Comparison of ENCODE assay signal across 9 mouse cellular contexts in the genomic region with DNA sequence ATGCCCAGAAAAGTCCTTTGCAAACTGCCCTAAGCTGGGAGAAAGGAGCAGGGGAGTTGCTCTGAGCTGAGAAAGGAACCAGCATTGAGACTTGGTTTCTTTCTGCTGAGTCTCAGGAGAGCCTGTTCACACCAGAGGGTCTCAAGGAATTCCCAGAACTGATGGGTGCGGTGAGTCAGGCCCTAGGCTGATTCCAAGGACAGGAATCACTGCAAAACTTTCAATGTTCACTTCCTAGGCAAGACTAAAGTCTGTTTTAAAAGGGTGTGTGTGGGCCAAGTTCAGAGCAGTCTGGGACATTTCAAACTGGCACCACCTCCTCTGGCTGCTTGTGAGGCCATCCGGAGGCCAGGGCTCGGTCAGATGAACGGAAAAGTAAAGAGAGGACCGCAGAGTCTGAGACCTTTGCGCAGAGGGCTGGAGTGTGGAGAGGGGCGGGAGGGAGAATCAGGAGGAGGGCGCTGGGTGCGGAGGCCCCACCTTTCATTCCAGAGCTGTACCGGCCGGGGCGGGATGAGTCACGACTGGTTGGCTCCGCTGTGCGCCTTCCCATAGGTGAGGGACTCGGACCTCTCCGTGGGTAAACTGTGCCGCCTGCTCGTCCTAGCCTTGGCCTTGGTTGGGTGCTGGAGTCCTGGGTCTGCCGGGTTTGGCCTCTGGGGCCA. TPM values are rescaled to one million over a fixed set of nuclear protein-coding genes. Genes with fewer than 3 reads are reported as not detected.
A peak's percentile ranks its signal among the peaks of the same experiment; 100 is the strongest.
DNase-seq lines count a peak whose midpoint lies in the region; ATAC-seq and TF ChIP-seq lines count a peak whose summit lies in the region.
"Had no signal": no experiment of that assay in that cellular context is flagged by ENCODE, and none has a peak within 500 bp of the region (broad histone marks: within the 10 kb centered on the region; RNA-seq: fewer than 3 reads in every experiment).

No protein-coding gene starts in this region.

- no peaks in the 10 kb centered on the region; the same call in 1 of the 2 replicates for H3K4me1 ChIP-seq in hindbrain, postnatal 0 days (ENCODE audit: insufficient read depth, low read length)
- peaks cover 17% of the 10 kb centered on the region; the same call in 1 of the 2 replicates for H3K4me1 ChIP-seq in liver, embryonic 12.5 days
- peaks cover 9% of the 10 kb centered on the region; the same call in 1 of the 2 replicates for H3K4me1 ChIP-seq in stomach, embryonic 15.5 days

- no peak overlapping the region for H3K9ac ChIP-seq in hindbrain, postnatal 0 days (replicated peaks; ENCODE audit: low read length)
- no peak overlapping the region for H3K9ac ChIP-seq in liver, embryonic 12.5 days
- H3K9ac ChIP-seq in stomach, embryonic 15.5 days = peak overlapping the region; percentile 29; the same call in 1 of the 2 replicates

- H3K4me3 ChIP-seq in hindbrain, postnatal 0 days (ENCODE audit: low read length) = peak overlapping the region; percentile 16; the same call in 1 of the 2 replicates
- H3K4me3 ChIP-seq in liver, embryonic 12.5 days = peak overlapping the region; percentile 34
- H3K4me3 ChIP-seq in stomach, embryonic 15.5 days (replicated peaks) = peak overlapping the region; percentile 41
- H3K4me3 ChIP-seq: megakaryocyte, embryonic 14.5 days had no signal

- no peak for ATAC-seq in hindbrain, postnatal 0 days
- ATAC-seq in liver, embryonic 12.5 days = peak; percentile 84
- peak; percentile 96 for ATAC-seq in stomach, embryonic 15.5 days (ENCODE audit: insufficient read depth, low FRiP score, low read depth)

- 3% methylated on average over 20 of the region's 20 CpGs for whole genome bisulfite sequencing in hindbrain, postnatal 0 days
- WGBS in liver, embryonic 12.5 days (ENCODE audit: insufficient replicate concordance) = 1% methylated on average over 20 of the region's 20 CpGs
- under 1% methylated on average over 20 of the region's 20 CpGs for WGBS in stomach, embryonic 15.5 days

- H3K9me3 ChIP-seq in hindbrain, postnatal 0 days (ENCODE audit: low read length) = no peaks in the 10 kb centered on the region
- no peaks in the 10 kb centered on the region for H3K9me3 ChIP-seq in liver, embryonic 12.5 days (replicated peaks)
- no peaks in the 10 kb centered on the region for H3K9me3 ChIP-seq in stomach, embryonic 15.5 days
- H3K9me3 ChIP-seq: megakaryocyte, embryonic 14.5 days had no signal

- H3K36me3 ChIP-seq in hindbrain, postnatal 0 days (ENCODE audit: insufficient read depth, low read length) = no peaks in the 10 kb centered on the region
- no peaks in the 10 kb centered on the region for H3K36me3 ChIP-seq in liver, embryonic 12.5 days
- H3K36me3 ChIP-seq in stomach, embryonic 15.5 days = no peaks in the 10 kb centered on the region

- TF ChIP-seq CTCF in hindbrain, postnatal 0 days (IDR thresholded peaks at IDR 0.05; ENCODE audit: low read depth) = no peak

- H3K27me3 ChIP-seq in hindbrain, postnatal 0 days (ENCODE audit: insufficient read depth, low read length) = peaks cover 47% of the 10 kb centered on the region
- H3K27me3 ChIP-seq in liver, embryonic 12.5 days (replicated peaks) = peaks cover 73% of the 10 kb centered on the region
- H3K27me3 ChIP-seq in stomach, embryonic 15.5 days (replicated peaks) = peaks cover 23% of the 10 kb centered on the region

- H3K27ac ChIP-seq in hindbrain, postnatal 0 days = no peak overlapping the region
- H3K27ac ChIP-seq in liver, embryonic 12.5 days = no peak overlapping the region
- peak overlapping the region; percentile 89 for H3K27ac ChIP-seq in stomach, embryonic 15.5 days

- peak; percentile 38 to 53 for DNase-seq in heart, adult 18-20 months
- no peak for DNase-seq in heart, adult 8-10 months (ENCODE audit: low spot score)
- DNase-seq in embryo, embryonic 11 days = peak; percentile 40
- DNase-seq in hindbrain, postnatal 0 days (ENCODE audit: low spot score) = no peak
- DNase-seq in cerebellum, adult 8-10 months = no peak
- no peak for DNase-seq in cerebellum, postnatal 10 days

- 0 out of 2 replicates have a peak overlapping the region, but pooled peaks have one; percentile 13 for H3K4me2 ChIP-seq in hindbrain, postnatal 0 days (ENCODE audit: low read depth, low read length)
- H3K4me2 ChIP-seq in liver, embryonic 12.5 days = peak overlapping the region; percentile 45
- peak overlapping the region; percentile 56 for H3K4me2 ChIP-seq in stomach, embryonic 15.5 days

RNA-seq across cellular contexts. Expression of gene Mpzl2, which starts 2.6 kb away (rescaled TPM):
- 1 to 10 TPM in 1 of 2 experiments, under 1 TPM in 1; 0.62 to 2.3 TPM for total RNA-seq in heart, adult 18-20 months (2021)
- total RNA-seq in heart, adult 8-10 months (2022) = 1 to 10 TPM in 1 of 4 experiments, under 1 TPM in 3; 0.50 to 1.5 (median 0.88) TPM
- 2.0 and 4.1 TPM in 2 replicates for total RNA-seq in hindbrain, postnatal 0 days (2014; rRNA removed)
- polyA plus RNA-seq in hindbrain, postnatal 0 days (2015; fragmentation: Nextera tagmentation; extraction: Ambion mirVana) = 3.0 and 4.1 TPM in 2 replicates
- 3.9 and 4.9 TPM in 2 replicates for polyA plus RNA-seq in liver, embryonic 12.5 days (2016; fragmentation: Nextera tagmentation; extraction: Ambion mirVana)
- polyA plus RNA-seq in stomach, embryonic 15.5 days (2015; fragmentation: Nextera tagmentation; extraction: Ambion mirVana) = 31.4 and 32.8 TPM in 2 replicates

RNA-seq across cellular contexts. Expression of gene Mpzl3, which starts 12.8 kb away (rescaled TPM):
- total RNA-seq in heart, adult 18-20 months (2021) = 1 to 10 TPM; 1.7 to 2.7 TPM
- total RNA-seq in heart, adult 8-10 months (2022) = 1 to 10 TPM; 1.9 to 3.7 (median 3.1) TPM
- 0.50 and 1.8 TPM in 2 replicates for total RNA-seq in hindbrain, postnatal 0 days (2014; rRNA removed)
- polyA plus RNA-seq in hindbrain, postnatal 0 days (2015; fragmentation: Nextera tagmentation; extraction: Ambion mirVana) = 1.2 and 1.6 TPM in 2 replicates
- polyA plus RNA-seq in liver, embryonic 12.5 days (2016; fragmentation: Nextera tagmentation; extraction: Ambion mirVana) = 0.63 and 1.1 TPM in 2 replicates
- 6.4 and 7.8 TPM in 2 replicates for polyA plus RNA-seq in stomach, embryonic 15.5 days (2015; fragmentation: Nextera tagmentation; extraction: Ambion mirVana)

RNA-seq across cellular contexts. Expression of gene Cd3e, which starts 32.8 kb away (rescaled TPM):
- 1 to 10 TPM in 1 of 2 experiments, under 1 TPM in 1; 0.47 to 6.4 TPM for total RNA-seq in heart, adult 18-20 months (2021)
- total RNA-seq in heart, adult 8-10 months (2022) = 1 to 10 TPM in 2 of 4 experiments, not detected in 2; 1.3 to 1.5 TPM
- not detected in 2 replicates for total RNA-seq in hindbrain, postnatal 0 days (2014; rRNA removed)
- 0.16 and 0.20 TPM in 2 replicates for polyA plus RNA-seq in hindbrain, postnatal 0 days (2015; fragmentation: Nextera tagmentation; extraction: Ambion mirVana)
- polyA plus RNA-seq in liver, embryonic 12.5 days (2016; fragmentation: Nextera tagmentation; extraction: Ambion mirVana) = not detected in 2 replicates
- 2.1 and 2.5 TPM in 2 replicates for polyA plus RNA-seq in stomach, embryonic 15.5 days (2015; fragmentation: Nextera tagmentation; extraction: Ambion mirVana)

RNA-seq across cellular contexts. Expression of gene Jaml, which starts 36.8 kb away (rescaled TPM):
- total RNA-seq in heart, adult 18-20 months (2021) = 1 to 10 TPM in 1 of 2 experiments, under 1 TPM in 1; 0.40 to 1.4 TPM
- not detected for total RNA-seq in heart, adult 8-10 months (2022)
- not detected in 2 replicates for total RNA-seq in hindbrain, postnatal 0 days (2014; rRNA removed)
- polyA plus RNA-seq in hindbrain, postnatal 0 days (2015; fragmentation: Nextera tagmentation; extraction: Ambion mirVana) = 0.40 and 0.71 TPM in 2 replicates
- polyA plus RNA-seq in liver, embryonic 12.5 days (2016; fragmentation: Nextera tagmentation; extraction: Ambion mirVana) = 0.12 TPM in 1 of 2 replicates, not detected in the other
- 24.3 and 25.6 TPM in 2 replicates for polyA plus RNA-seq in stomach, embryonic 15.5 days (2015; fragmentation: Nextera tagmentation; extraction: Ambion mirVana)

Comparison
In these comparisons a context has a peak if more than half of its experiments do, and no peak if none do; other contexts are left out.
1. DNase-seq: peak in heart, adult 18-20 months (2 of 2) and embryo, embryonic 11 days (single experiment); none in heart, adult 8-10 months (single experiment), hindbrain, postnatal 0 days (single experiment), cerebellum, adult 8-10 months (single experiment) and cerebellum, postnatal 10 days (0 of 2).
2. Peak in every context shown above with its lines, with median percentiles within 50 percentile points of each other: H3K4me2 ChIP-seq and H3K4me3 ChIP-seq.